Mouse (Mus musculus): Measurements from ENCODE around the gene Rasip1. TPM values are rescaled to one million over a fixed set of nuclear protein-coding genes. Genes with fewer than 3 reads are reported as not detected.
A peak's percentile ranks its signal among the peaks of the same experiment; 100 is the strongest.

The Rasip1 gene
- polyA plus RNA-seq, 1 experiment from 2014 or later: 13.0 TPM

DNA sequence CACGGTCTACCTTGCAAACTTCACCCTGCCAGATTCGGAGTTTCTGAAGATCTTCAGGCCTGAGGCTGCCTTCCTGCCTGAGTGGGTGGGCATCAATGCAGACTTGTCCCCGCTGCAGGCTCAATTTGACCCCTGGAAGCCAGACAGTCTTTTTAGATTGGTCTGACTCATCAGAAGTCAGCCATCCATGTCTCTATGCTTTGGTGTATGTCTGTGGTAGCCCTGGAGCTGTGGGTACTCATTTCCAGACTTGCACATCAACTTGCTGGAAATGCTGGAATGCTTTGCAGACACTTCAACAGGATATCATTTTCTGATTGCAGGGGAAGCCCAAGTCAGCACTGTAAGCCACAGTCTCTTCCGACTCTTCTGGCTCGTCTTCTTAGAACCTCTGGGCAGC lies 7.7 kb upstream of the Rasip1 start:
- no peak for ATAC-seq (ENCODE audit: low FRiP score, low TSS enrichment)
- Histone ChIP-seq H3K36me3 (ENCODE audit: insufficient read depth, low read length) (no peaks in the 10 kb centered on the region), H3K27ac (ENCODE audit: low read length) (no peak overlapping the region), H3K9me3 (ENCODE audit: low read length) (no peaks in the 10 kb centered on the region), H3K4me1 (ENCODE audit: insufficient read depth, low read length) (peaks cover 16% of the 10 kb centered on the region), H3K27me3 (ENCODE audit: insufficient read depth, low read length) (peaks cover 23% of the 10 kb centered on the region), H3K9ac (replicated peaks; ENCODE audit: low read length) (no peak overlapping the region), H3K4me2 (replicated peaks; ENCODE audit: low read depth, low read length) (no peak overlapping the region), H3K4me3 (ENCODE audit: low read length) (no peak overlapping the region)
- 85% methylated on average over 5 of the region's 5 CpGs for WGBS

DNA sequence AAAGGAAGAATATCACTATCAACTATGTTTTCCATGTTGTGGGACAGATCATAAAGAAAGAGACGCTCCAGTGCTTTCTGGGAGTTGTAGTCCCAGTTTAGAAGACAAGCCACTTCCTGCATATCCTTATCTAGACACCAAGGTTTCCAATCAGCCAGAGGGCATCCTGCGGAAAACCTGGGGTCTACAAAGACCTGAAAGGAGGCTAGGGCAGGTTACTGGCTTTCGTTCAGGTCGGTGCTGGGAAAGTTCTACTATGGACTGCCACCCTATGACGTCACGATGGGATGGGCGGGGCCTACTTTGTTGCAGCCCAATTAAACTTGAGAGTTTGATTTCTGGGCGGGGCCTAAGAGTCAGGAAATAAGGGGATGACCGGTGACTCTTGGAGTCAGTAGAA lies 5.8 kb upstream of the Rasip1 start, which contains the start of gene Izumo1:
Izumo1 (plus strand) TSS at position 369 of the 400 bp plus-strand sequence.
- no peak within 1 kb of the TSS for H3K4me3 ChIP-seq (ENCODE audit: low read length)
- peaks cover 12% of the 10 kb centered on the region for H3K4me1 ChIP-seq (ENCODE audit: insufficient read depth, low read length)
- WGBS: 37% methylated on average over 9 of the region's 9 CpGs
- ATAC-seq (ENCODE audit: low FRiP score, low TSS enrichment): no peak
- no peaks in the 10 kb centered on the region for H3K36me3 ChIP-seq (ENCODE audit: insufficient read depth, low read length)
- no peak within 1 kb of the TSS for H3K9ac ChIP-seq (replicated peaks; ENCODE audit: low read length)
- peaks cover 18% of the 10 kb centered on the region for H3K27me3 ChIP-seq (ENCODE audit: insufficient read depth, low read length)
- H3K4me2 ChIP-seq (replicated peaks; ENCODE audit: low read depth, low read length): no peak within 1 kb of the TSS
- H3K9me3 ChIP-seq (ENCODE audit: low read length): no peaks in the 10 kb centered on the region
- no peak within 1 kb of the TSS for H3K27ac ChIP-seq (ENCODE audit: low read length)

DNA sequence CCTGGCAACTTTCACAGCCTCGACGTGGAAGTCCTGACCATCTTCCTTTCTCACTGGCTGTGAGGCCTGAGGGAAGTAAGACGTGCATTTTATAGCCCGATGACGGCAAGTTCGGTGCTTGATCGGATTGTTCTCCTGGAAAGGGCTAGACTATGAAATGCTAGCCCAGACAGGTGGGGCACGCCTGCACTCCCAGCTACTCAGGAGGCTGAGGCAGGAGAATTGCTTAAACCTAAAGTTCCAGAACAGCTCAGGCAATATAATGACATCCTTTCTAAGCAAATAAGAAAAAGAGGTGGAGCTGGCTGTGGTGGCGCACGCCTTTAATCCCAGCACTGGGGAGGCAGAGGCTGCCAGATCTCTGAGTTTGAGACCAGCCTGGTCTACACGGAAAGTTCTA lies 3.8 kb upstream of the Rasip1 start:
- no peak for ATAC-seq (ENCODE audit: low FRiP score, low TSS enrichment)
- Histone ChIP-seq H3K4me1 (ENCODE audit: insufficient read depth, low read length) (peaks cover 4% of the 10 kb centered on the region; the same call in 1 of the 2 replicates), H3K9me3 (ENCODE audit: low read length) (no peaks in the 10 kb centered on the region), H3K9ac (replicated peaks; ENCODE audit: low read length) (no peak overlapping the region), H3K27ac (ENCODE audit: low read length) (no peak overlapping the region), H3K27me3 (ENCODE audit: insufficient read depth, low read length) (0 out of 2 replicates have a peak, but pooled peaks cover 9% of the 10 kb centered on the region), H3K4me3 (ENCODE audit: low read length) (no peak overlapping the region), H3K4me2 (replicated peaks; ENCODE audit: low read depth, low read length) (no peak overlapping the region), H3K36me3 (ENCODE audit: insufficient read depth, low read length) (no peaks in the 10 kb centered on the region)
- 92% methylated on average over 11 of the region's 11 CpGs for WGBS

DNA sequence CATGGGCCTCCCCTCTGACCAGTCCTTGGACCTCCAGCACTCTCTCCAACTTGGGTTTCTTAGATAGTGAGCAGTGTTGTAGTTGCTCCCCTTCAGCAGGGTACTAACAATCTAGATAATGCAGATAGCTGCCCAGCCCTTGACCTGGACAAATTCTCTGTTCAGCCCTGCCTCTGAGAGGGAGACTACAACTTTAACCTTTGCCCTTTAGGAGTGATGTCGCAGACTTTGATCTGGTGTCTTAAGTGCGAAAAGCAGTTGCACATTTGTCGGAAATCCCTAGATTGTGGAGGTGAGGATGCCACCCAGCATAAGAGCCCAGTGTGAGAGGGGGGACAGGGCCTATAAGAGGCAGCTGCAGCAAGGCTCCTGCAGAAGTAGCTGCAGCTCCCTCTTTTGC lies 2.6 kb upstream of the Rasip1 start:
- 54% methylated on average over 3 of the region's 3 CpGs for WGBS
- H3K27me3 ChIP-seq (ENCODE audit: insufficient read depth, low read length): 0 out of 2 replicates have a peak, but pooled peaks cover 3% of the 10 kb centered on the region
- H3K27ac ChIP-seq (ENCODE audit: low read length): no peak overlapping the region
- H3K4me3 ChIP-seq (ENCODE audit: low read length): no peak overlapping the region
- no peak overlapping the region for H3K4me2 ChIP-seq (replicated peaks; ENCODE audit: low read depth, low read length)
- H3K9me3 ChIP-seq (ENCODE audit: low read length): no peaks in the 10 kb centered on the region
- peaks cover 6% of the 10 kb centered on the region; the same call in 1 of the 2 replicates for H3K4me1 ChIP-seq (ENCODE audit: insufficient read depth, low read length)
- no peak overlapping the region for H3K9ac ChIP-seq (replicated peaks; ENCODE audit: low read length)
- no peaks in the 10 kb centered on the region for H3K36me3 ChIP-seq (ENCODE audit: insufficient read depth, low read length)
- ATAC-seq (ENCODE audit: low FRiP score, low TSS enrichment): no peak

DNA sequence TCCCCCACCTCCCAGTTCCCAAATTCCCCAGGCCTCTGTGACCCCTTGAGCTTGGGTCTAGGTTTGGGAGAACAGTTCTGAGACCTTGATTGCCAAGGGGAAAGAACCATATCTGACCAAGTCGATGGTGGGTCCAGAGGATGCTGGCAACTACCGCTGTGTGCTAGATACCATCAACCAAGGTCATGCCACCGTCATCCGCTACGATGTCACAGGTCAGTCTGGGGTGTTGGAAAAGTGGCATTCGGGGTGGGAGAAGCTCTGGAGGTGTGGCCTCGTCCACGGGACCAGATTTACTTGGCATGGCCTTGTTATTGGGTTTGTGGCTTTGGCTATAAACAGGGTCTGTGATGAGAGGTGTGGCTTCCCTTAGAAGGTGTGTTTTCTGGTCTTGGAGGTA lies 1.8 kb upstream of the Rasip1 start:
- H3K4me3 ChIP-seq (ENCODE audit: low read length): no peak overlapping the region
- H3K27ac ChIP-seq (ENCODE audit: low read length): no peak overlapping the region
- H3K4me1 ChIP-seq (ENCODE audit: insufficient read depth, low read length): peaks cover 6% of the 10 kb centered on the region; the same call in 1 of the 2 replicates
- H3K9me3 ChIP-seq (ENCODE audit: low read length): no peaks in the 10 kb centered on the region
- 87% methylated on average over 8 of the region's 8 CpGs for WGBS
- no peaks in the 10 kb centered on the region for H3K36me3 ChIP-seq (ENCODE audit: insufficient read depth, low read length)
- no peak for ATAC-seq (ENCODE audit: low FRiP score, low TSS enrichment)
- H3K27me3 ChIP-seq (ENCODE audit: insufficient read depth, low read length): 0 out of 2 replicates have a peak, but pooled peaks cover 3% of the 10 kb centered on the region
- H3K9ac ChIP-seq (replicated peaks; ENCODE audit: low read length): no peak overlapping the region
- no peak overlapping the region for H3K4me2 ChIP-seq (replicated peaks; ENCODE audit: low read depth, low read length)

DNA sequence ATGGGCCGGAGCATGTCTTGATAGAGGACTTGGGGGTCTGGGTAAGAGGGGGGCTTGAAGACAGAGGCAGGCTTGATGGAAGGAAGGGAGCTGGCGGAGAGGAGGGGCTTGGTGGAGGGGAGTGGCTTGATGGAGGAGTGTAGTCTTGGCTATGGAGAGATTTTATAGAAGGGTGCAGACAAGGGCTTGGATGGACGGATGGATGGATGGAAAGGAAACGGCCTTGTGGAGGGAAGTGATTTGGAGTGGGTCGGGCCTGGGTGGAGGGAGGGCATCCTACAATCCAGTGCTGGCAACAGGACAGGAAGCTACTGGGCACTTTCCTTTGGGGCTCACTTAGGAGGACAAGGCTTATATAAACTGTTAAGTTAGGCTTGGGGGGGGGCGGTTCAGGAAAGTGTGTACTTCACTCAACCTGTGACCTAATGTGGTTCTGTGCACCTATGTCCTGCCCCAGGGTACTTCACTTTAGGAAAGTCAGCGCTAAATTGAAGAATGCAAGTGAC lies 664 bp upstream of the Rasip1 start:
- peak overlapping the region; percentile 4; the same call in 1 of the 2 replicates for H3K4me2 ChIP-seq (replicated peaks; ENCODE audit: low read depth, low read length)
- 82% methylated on average over 7 of the region's 7 CpGs for WGBS
- no peaks in the 10 kb centered on the region for H3K9me3 ChIP-seq (ENCODE audit: low read length)
- peaks cover 6% of the 10 kb centered on the region; the same call in 1 of the 2 replicates for H3K4me1 ChIP-seq (ENCODE audit: insufficient read depth, low read length)
- H3K27ac ChIP-seq (ENCODE audit: low read length): peak overlapping the region; percentile 65; the same call in 1 of the 2 replicates
- no peak for ATAC-seq (ENCODE audit: low FRiP score, low TSS enrichment)
- no peak overlapping the region for H3K9ac ChIP-seq (replicated peaks; ENCODE audit: low read length)
- H3K27me3 ChIP-seq (ENCODE audit: insufficient read depth, low read length): 0 out of 2 replicates have a peak, but pooled peaks cover 3% of the 10 kb centered on the region
- H3K4me3 ChIP-seq (ENCODE audit: low read length): no peak overlapping the region
- H3K36me3 ChIP-seq (ENCODE audit: insufficient read depth, low read length): no peaks in the 10 kb centered on the region

DNA sequence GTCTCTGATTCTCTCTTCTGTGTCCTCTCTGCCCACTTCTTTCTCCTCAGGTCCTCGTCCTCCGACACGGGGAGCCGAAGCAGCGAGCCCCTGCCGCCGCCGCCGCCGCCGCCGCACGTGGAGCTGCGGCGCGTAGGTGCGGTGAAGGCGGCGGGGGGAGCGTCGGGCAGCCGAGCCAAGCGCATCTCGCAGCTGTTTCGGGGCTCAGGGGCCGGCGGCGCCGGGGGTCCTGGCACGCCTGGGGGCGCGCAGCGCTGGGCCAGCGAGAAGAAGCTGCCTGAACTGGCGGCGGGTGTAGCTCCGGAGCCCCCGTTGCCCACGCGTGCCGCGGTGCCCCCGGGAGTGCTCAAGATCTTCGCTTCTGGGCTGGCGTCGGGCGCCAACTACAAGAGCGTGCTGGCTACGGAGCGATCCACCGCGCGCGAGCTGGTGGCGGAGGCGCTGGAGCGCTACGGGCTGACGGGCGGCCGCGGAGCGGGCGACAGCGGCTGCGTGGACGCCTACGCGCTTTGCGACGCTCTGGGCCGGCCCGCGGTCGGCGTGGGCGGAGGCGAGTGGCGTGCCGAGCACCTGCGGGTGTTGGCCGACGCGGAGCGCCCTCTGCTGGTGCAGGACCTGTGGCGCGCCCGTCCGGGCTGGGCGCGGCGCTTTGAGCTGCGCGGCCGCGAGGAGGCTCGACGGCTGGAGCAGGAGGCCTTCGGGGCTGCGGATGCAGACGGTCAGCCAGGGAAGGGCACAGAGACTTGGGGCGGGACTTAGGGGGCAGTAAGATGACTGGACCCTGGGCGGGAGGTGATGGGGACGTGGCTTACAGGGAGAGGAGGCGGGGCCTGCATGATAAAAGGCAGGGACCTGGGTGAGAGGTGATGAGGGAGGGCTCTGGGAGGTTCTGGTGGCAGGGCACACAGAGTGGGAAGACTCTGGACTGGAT lies 1.3 kb downstream of the Rasip1 start:
- under 1% methylated on average over 100 of the region's 105 CpGs for WGBS
- peak; percentile 60 for ATAC-seq (ENCODE audit: low FRiP score, low TSS enrichment)
- H3K4me2 ChIP-seq (replicated peaks; ENCODE audit: low read depth, low read length): peak overlapping the region; percentile 96

DNA sequence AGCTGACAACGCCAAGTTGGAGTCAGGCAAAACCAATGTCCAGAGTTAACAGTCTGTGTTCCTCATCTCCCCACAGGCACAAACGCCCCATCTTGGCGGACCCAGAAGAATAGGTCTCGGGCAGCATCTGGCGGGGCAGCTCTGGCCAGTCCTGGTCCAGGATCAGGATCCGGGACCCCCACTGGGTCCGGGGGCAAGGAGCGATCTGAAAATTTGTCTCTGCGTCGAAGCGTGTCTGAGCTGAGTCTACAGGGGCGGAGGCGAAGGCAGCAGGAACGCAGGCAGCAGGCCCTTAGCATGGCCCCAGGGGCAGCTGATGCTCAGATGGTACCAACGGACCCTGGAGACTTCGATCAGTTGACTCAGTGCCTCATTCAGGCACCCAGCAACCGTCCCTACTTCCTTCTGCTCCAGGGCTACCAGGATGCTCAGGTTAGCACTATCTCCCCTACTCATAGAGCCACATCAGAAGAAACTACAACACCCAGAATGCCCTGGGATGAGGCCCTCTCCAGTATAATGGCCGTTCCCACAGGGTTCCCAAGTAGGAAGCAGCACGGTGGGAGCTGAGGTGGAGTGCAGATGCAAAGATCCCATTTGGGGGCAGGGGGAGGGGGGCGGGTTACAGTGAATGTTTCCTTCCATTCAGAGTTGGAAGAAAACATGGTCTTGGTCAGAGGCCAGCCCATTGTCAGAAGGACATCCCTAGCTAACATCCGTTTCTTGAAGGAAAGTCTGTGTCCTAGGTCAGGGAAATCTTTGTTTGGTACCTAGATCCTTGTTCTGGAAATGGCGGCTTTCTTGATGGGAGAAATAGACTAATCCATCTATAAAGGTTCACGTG lies 3.0 kb downstream of the Rasip1 start:
- Histone ChIP-seq H3K9ac (replicated peaks; ENCODE audit: low read length) (no peak overlapping the region), H3K27me3 (ENCODE audit: insufficient read depth, low read length) (0 out of 2 replicates have a peak, but pooled peaks cover 3% of the 10 kb centered on the region), H3K4me2 (replicated peaks; ENCODE audit: low read depth, low read length) (0 out of 2 replicates have a peak overlapping the region, but pooled peaks have one; percentile 11), H3K36me3 (ENCODE audit: insufficient read depth, low read length) (no peaks in the 10 kb centered on the region), H3K4me1 (ENCODE audit: insufficient read depth, low read length) (peaks cover 17% of the 10 kb centered on the region), H3K27ac (ENCODE audit: low read length) (no peak overlapping the region), H3K4me3 (ENCODE audit: low read length) (no peak overlapping the region), H3K9me3 (ENCODE audit: low read length) (no peaks in the 10 kb centered on the region)
- no peak for ATAC-seq (ENCODE audit: low FRiP score, low TSS enrichment)
- 73% methylated on average over 23 of the region's 23 CpGs for WGBS

More for the DNA sequence above, 1.3 kb downstream of the Rasip1 start:
- H3K36me3 ChIP-seq (ENCODE audit: insufficient read depth, low read length): no peaks in the 10 kb centered on the region
- H3K4me3 ChIP-seq (ENCODE audit: low read length): peak overlapping the region; percentile 65
- 0 out of 2 replicates have a peak, but pooled peaks cover 3% of the 10 kb centered on the region for H3K27me3 ChIP-seq (ENCODE audit: insufficient read depth, low read length)
- no peaks in the 10 kb centered on the region for H3K9me3 ChIP-seq (ENCODE audit: low read length)
- H3K9ac ChIP-seq (replicated peaks; ENCODE audit: low read length): peak overlapping the region; percentile 75
- peak overlapping the region; percentile 65; the same call in 1 of the 2 replicates for H3K27ac ChIP-seq (ENCODE audit: low read length)
- peaks cover 15% of the 10 kb centered on the region for H3K4me1 ChIP-seq (ENCODE audit: insufficient read depth, low read length)

DNA sequence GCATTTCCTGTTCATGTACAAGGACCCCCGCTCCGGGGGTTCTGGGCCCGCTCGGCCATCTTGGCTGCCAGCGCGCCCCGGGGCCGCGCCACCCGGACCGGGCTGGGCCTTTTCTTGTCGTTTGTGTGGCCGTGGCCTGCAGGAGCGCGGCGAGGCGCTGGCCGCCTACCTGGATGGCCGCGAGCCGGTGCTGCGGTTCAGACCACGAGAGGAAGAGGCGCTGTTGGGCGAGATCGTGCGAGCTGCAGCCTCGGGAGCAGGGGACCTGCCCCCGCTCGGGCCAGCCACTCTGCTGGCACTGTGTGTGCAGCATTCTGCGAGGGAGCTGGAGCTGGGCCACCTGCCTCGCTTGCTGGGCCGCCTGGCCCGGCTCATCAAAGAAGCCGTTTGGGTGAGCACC lies 5.2 kb downstream of the Rasip1 start:
- 12% methylated on average over 34 of the region's 35 CpGs for WGBS
- H3K4me2 ChIP-seq (replicated peaks; ENCODE audit: low read depth, low read length): peak overlapping the region; percentile 53
- peaks cover 28% of the 10 kb centered on the region for H3K4me1 ChIP-seq (ENCODE audit: insufficient read depth, low read length)
- peaks cover 13% of the 10 kb centered on the region for H3K36me3 ChIP-seq (ENCODE audit: insufficient read depth, low read length)
- no peak; the same call in 1 of the 2 replicates for ATAC-seq (ENCODE audit: low FRiP score, low TSS enrichment)
- no peaks in the 10 kb centered on the region for H3K9me3 ChIP-seq (ENCODE audit: low read length)
- H3K27ac ChIP-seq (ENCODE audit: low read length): no peak overlapping the region
- H3K9ac ChIP-seq (replicated peaks; ENCODE audit: low read length): peak overlapping the region; percentile 68
- peak overlapping the region; percentile 19; the same call in 1 of the 2 replicates for H3K4me3 ChIP-seq (ENCODE audit: low read length)
- 0 out of 2 replicates have a peak, but pooled peaks cover 3% of the 10 kb centered on the region for H3K27me3 ChIP-seq (ENCODE audit: insufficient read depth, low read length)
